Mouse (Mus musculus) hindbrain, postnatal 0 days (tissue): ENCODE measurements around the gene Gpr132. TPM values are rescaled to one million over a fixed set of nuclear protein-coding genes. Genes with fewer than 3 reads are reported as not detected.

Experiments
- ATAC-seq: fragments of 200-750 bp; cut with Nextera tagmentation; 2 replicates; pipeline ENCODE4 v1.8.0; 2017; ENCODE audit warnings: mild to moderate bottlenecking, moderate TSS enrichment, moderate library complexity
- DNase-seq: peaks from one replicate; pipeline ENCODE4 v3.0.0-alpha.2; 2015; ENCODE audit warnings: low spot score
- H3K27ac ChIP-seq: fragments of 300-500 bp; sonication (generic); 2 replicates; pipeline ENCODE4 v1.5.1; 2014; ENCODE audit warnings: mild to moderate bottlenecking
- H3K27me3 ChIP-seq: fragments of 300-500 bp; sonication (generic); 2 replicates; pipeline ENCODE4 v1.6.1; 2014; ENCODE audit warnings: low read length, mixed read lengths; ENCODE audit not compliant: insufficient read depth
- H3K36me3 ChIP-seq: fragments of 300-500 bp; sonication (generic); 2 replicates; pipeline ENCODE4 v1.6.1; 2014; ENCODE audit warnings: low read length, mixed read lengths; ENCODE audit not compliant: insufficient read depth
- H3K4me1 ChIP-seq: fragments of 300-500 bp; sonication (generic); 2 replicates; pipeline ENCODE4 v1.6.1; 2014; ENCODE audit warnings: antibody characterized with exemption, low read length, mixed read lengths; ENCODE audit not compliant: insufficient read depth
- H3K4me2 ChIP-seq: fragments of 300-500 bp; sonication (generic); 2 replicates; pipeline ENCODE4 v1.6.1; 2014; ENCODE audit warnings: low read depth, mild to moderate bottlenecking, low read length, moderate library complexity, mixed read lengths
- H3K4me3 ChIP-seq: fragments of 300-500 bp; sonication (generic); 2 replicates; pipeline ENCODE4 v1.5.1; 2014; ENCODE audit warnings: low read length
- H3K9ac ChIP-seq: fragments of 300-500 bp; sonication (generic); replicated peaks from 2 replicates; pipeline ENCODE4 v1.6.1; 2014; ENCODE audit warnings: mild to moderate bottlenecking, low read length, moderate library complexity, mixed read lengths
- H3K9me3 ChIP-seq: fragments of 300-500 bp; sonication (generic); 2 replicates; pipeline ENCODE4 v1.6.1; 2016; ENCODE audit warnings: low read length, mixed read lengths
- CTCF ChIP-seq: IDR thresholded peaks from 2 replicates; pipeline ENCODE4 v1.5.1; 2016; ENCODE audit warnings: antibody characterized with exemption, control low read depth, low read depth
- WGBS: fragments of 180-500 bp; shearing (Covaris S2); extraction: QIAGEN DNeasy Blood & Tissue Kit; methylation state at CpG from one replicate; pipeline ENCODE4 v1.1.7; 2014; 5-methylcytosine and 5-hydroxymethylcytosine counted together
- polyA plus RNA-seq: library from polyadenylated mRNA; unstranded; fragments of >200 nt; fragmentation: Nextera tagmentation; extraction: Ambion mirVana; gene quantifications from 2 replicates; pipeline ENCODE4 v1.2.1, GENCODE M21; 2015
- total RNA-seq: library from RNA; depleted of rRNA; stranded (reverse); fragments of >200 nt; gene quantifications from 2 replicates; pipeline ENCODE4 v1.2.3, GENCODE M21; 2014

Gene Gpr132
- total and polyA plus RNA-seq, 2 experiments from 2014 or later, result 0.05 to 0.10 TPM

DNA sequence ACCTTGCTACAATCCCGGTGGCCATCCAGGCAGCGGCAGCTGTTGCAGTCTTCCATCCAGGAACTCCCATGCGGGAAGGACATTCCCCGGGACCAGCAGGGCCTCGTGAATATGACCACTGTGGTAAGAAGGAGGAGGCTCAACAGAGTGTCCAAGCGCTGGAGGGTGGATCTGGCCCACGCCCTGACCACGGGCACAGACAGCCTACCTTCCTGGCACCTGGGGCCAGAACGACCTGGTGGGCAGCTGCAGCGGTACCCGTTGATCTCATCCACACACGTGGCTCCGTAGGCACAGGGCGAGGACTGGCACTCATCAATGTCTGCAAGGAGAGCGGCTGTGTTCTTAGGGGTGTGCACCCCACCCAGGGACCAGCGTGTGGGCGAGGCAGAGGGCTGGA lies 43.7 kb upstream of the Gpr132 start:
- no peak overlapping the region for H3K4me3 ChIP-seq
- no peak overlapping the region for H3K9ac ChIP-seq
- TF ChIP-seq CTCF, result no peak
- H3K4me1 ChIP-seq, result no peaks in the 10 kb centered on the region
- peaks cover 29% of the 10 kb centered on the region for H3K36me3 ChIP-seq
- ATAC-seq, result no peak
- DNase-seq, result no peak
- H3K27me3 ChIP-seq, result no peaks in the 10 kb centered on the region
- WGBS, result 94% methylated on average over 17 of the region's 17 CpGs
- no peak overlapping the region for H3K27ac ChIP-seq
- no peaks in the 10 kb centered on the region for H3K9me3 ChIP-seq
- no peak overlapping the region for H3K4me2 ChIP-seq

DNA sequence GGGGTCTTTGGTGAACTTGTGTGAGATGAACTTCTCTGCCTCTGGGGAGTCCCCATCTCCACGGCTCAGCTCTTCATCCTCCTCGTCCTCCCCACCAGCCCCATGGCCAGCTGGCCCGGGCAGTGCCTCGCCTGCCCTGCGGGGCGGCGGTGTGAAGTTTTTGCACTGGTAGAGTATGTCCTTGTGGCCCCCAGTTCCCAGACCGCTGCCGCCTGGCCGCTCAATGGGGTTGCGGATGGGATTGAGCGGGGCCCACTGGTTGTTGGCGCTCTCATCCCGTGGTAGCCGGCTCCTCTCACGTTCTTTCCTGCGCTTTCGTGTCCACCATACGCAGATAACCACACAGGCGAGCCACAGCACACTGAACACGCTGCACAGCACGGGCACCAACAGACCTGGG lies 41.0 kb upstream of the Gpr132 start:
- DNase-seq (no peak), ATAC-seq (no peak)
- Histone ChIP-seq H3K27ac (no peak overlapping the region), H3K4me3 (no peak overlapping the region), H3K9me3 (no peaks in the 10 kb centered on the region), H3K4me2 (no peak overlapping the region), H3K27me3 (no peaks in the 10 kb centered on the region), H3K9ac (no peak overlapping the region), H3K36me3 (peaks cover 29% of the 10 kb centered on the region), H3K4me1 (no peaks in the 10 kb centered on the region)
- WGBS, result 94% methylated on average over 22 of the region's 22 CpGs
- TF ChIP-seq CTCF, result no peak

DNA sequence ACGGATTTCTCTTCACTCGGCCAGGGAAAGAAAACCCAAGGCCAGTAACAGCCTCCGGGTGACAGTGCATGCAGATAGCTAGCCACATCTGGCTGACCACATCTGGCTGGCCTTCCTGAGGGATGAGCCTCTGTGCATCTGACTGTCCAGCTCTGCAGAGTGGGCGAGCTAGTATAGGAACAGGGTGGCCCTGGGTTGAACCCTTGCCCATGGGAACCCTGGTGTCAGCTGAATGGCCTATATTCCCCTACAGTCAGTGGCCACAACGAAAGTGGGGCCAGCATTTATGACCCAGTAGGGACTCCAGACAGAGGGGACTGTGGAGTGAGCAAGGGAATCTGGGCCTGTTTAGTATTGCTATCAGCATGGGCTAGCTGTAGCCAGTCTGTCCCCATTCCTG lies 37.0 kb upstream of the Gpr132 start:
- H3K27me3 ChIP-seq, result no peaks in the 10 kb centered on the region
- H3K4me2 ChIP-seq, result no peak overlapping the region
- no peak for DNase-seq
- no peaks in the 10 kb centered on the region for H3K9me3 ChIP-seq
- WGBS, result 84% methylated on average over 5 of the region's 5 CpGs
- H3K36me3 ChIP-seq, result 0 out of 2 replicates have a peak, but pooled peaks cover 11% of the 10 kb centered on the region
- no peak for TF ChIP-seq CTCF
- no peak for ATAC-seq
- H3K4me3 ChIP-seq, result no peak overlapping the region
- no peaks in the 10 kb centered on the region for H3K4me1 ChIP-seq
- H3K9ac ChIP-seq, result no peak overlapping the region
- H3K27ac ChIP-seq, result no peak overlapping the region

DNA sequence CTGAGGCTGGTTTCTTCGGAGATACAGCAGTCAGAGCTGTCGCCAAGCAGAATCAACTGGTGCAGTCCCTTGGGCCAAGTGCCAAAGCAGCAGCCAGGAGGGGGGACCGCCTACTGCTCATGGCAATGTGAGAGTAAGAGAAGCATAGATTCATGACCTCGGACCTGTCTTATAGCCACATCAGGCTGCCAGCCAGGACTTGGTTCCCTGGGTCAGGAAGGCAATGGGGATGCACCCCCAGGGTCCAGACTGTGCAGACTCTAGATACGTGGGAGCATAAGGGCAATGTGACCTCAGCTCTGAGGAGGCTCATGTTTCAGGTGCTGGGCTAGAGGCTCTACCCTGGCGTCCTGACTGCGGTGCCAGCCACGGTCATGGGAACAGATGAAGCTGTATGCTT lies 35.9 kb upstream of the Gpr132 start:
- no peak overlapping the region for H3K9ac ChIP-seq
- no peak for ATAC-seq
- no peak overlapping the region for H3K27ac ChIP-seq
- H3K27me3 ChIP-seq, result no peaks in the 10 kb centered on the region
- no peak overlapping the region for H3K4me2 ChIP-seq
- H3K4me1 ChIP-seq, result no peaks in the 10 kb centered on the region
- no peaks in the 10 kb centered on the region for H3K9me3 ChIP-seq
- H3K4me3 ChIP-seq, result no peak overlapping the region
- DNase-seq, result peak; percentile 35
- WGBS, result 53% methylated on average over 8 of the region's 8 CpGs
- no peak for TF ChIP-seq CTCF
- 0 out of 2 replicates have a peak, but pooled peaks cover 4% of the 10 kb centered on the region for H3K36me3 ChIP-seq

DNA sequence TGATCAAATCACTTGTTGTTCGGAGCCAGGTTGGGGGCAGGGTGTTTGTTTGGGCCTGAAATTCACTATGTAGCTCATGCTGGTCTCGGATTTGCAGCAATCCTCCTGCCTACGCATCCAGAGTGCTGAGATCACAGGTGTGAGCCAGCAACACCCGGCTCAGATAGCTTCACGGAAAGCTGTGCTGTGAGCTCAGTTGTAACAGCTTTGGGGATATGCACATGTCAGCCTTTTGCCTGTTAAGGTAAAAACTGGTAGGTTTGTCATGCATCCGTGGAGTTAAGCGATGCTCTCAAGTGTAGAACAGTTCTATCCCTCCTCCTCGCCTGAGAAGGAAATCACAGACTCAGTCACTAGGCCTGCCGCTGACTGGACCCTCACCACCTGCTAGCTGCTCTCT lies 32.6 kb upstream of the Gpr132 start:
- 74% methylated on average over 9 of the region's 9 CpGs for WGBS
- H3K27ac ChIP-seq, result no peak overlapping the region
- H3K4me1 ChIP-seq, result no peaks in the 10 kb centered on the region
- ATAC-seq (no peak), DNase-seq (no peak)
- TF ChIP-seq CTCF, result no peak
- H3K36me3 ChIP-seq, result no peaks in the 10 kb centered on the region
- H3K9ac ChIP-seq, result no peak overlapping the region
- H3K9me3 ChIP-seq, result no peaks in the 10 kb centered on the region
- H3K4me3 ChIP-seq, result no peak overlapping the region
- H3K4me2 ChIP-seq, result no peak overlapping the region
- no peaks in the 10 kb centered on the region for H3K27me3 ChIP-seq

DNA sequence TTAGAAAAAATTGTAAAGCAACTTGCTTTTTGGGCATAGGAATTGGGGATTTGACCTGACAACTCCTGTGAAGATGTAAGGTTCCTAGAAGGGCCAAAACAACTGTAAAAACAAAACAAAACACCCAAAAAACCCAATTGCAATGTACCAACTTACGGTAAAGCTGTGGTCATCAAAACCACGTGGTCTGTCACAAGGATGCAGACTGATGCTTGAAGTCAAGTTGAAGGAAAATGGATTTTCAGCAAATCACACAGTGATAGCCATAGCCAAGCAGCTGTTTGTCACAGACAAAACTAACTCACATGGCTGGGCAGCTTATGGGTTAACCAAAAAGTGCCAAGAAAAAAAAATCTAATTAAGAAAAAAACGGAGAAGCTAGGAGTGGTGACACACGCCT lies 30.9 kb upstream of the Gpr132 start:
- ATAC-seq, result no peak
- no peak for TF ChIP-seq CTCF
- no peak overlapping the region for H3K4me2 ChIP-seq
- H3K36me3 ChIP-seq, result no peaks in the 10 kb centered on the region
- 57% methylated on average over 4 of the region's 4 CpGs for WGBS
- H3K27ac ChIP-seq, result no peak overlapping the region
- no peak overlapping the region for H3K4me3 ChIP-seq
- no peak for DNase-seq
- H3K9ac ChIP-seq, result no peak overlapping the region
- no peaks in the 10 kb centered on the region for H3K9me3 ChIP-seq
- H3K27me3 ChIP-seq, result no peaks in the 10 kb centered on the region
- H3K4me1 ChIP-seq, result no peaks in the 10 kb centered on the region

DNA sequence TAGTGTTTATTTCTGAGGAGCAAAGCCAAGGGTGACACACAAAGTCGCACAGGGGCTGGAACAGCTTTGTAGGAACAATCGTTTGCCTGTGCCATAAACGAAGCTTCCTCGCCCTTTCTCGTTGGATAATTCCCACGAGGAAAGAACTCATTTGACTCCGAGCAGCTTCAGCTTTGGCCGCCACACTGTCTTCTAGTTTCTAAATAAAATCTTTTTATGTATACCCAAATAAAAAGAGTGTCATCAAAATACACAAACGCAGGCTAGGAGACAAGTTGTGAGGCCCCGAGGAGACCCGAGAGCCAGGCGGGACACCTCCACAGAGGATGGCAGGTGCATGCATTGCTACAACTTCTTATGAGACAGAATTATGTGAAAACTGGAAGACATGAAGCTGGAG lies 30.3 kb upstream of the Gpr132 start:
- Histone ChIP-seq H3K4me2 (peak overlapping the region; percentile 43; the same call in 1 of the 2 replicates), H3K27ac (no peak overlapping the region), H3K4me3 (no peak overlapping the region), H3K4me1 (no peaks in the 10 kb centered on the region), H3K27me3 (no peaks in the 10 kb centered on the region), H3K9ac (no peak overlapping the region), H3K36me3 (no peaks in the 10 kb centered on the region), H3K9me3 (no peaks in the 10 kb centered on the region)
- no peak for TF ChIP-seq CTCF
- WGBS, result 55% methylated on average over 12 of the region's 12 CpGs
- ATAC-seq (no peak), DNase-seq (no peak)
